Mouse (Mus musculus): Measurements from ENCODE around the gene Vdac1. TPM values are rescaled to one million over a fixed set of nuclear protein-coding genes. Genes with fewer than 3 reads are reported as not detected.
A peak's percentile ranks its signal among the peaks of the same experiment; 100 is the strongest.

Gene Vdac1
- 100 to 1,000 TPM in 1 of 2 experiments, 10 to 100 TPM in 1; 67.5 to 104 TPM for polyA plus RNA-seq (2017; shearing (Covaris generic))

DNA sequence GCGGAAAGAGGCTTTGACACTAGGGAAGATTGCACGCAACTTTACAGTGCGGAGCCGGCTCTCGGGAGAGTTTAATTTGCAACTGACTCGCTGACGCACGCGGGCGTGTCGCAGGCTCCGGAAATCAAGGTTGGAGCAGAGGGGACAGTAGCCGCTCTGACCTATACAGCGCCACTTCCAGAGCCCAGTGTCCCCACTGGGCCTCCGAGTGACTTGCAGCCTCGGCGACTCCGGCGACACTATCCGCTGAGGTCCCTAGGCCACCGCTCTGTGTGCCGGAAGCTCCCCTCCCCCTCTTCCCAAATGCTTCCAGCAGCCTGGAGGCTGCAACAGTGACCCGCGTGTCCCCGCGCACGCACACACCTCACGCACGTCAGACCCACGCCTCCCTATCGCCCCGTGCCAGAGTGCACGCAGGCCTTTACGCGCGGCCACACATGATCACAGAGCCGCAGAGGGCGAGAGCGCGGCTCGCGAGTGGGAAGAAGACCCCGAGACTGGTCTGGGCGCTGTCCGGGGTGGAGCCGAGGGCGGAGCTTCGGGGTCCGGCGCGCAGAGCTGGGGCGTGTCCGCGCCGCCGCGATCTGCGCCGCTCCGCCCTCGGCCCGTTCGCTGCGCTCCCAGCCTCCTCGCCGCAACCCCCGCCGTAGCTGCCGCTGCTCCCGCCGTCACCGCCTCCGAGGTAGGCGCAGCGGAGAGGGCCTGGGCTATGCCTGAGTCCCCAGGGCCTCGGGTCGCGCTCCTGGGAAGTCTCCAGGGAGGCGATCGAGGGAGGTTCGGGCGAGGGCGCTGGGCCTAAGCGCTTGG, at the start of gene Vdac1:
Gene Vdac1 (plus strand): TSS at position 390 of the 807 bp plus-strand sequence.
- peak; percentile 82 for ATAC-seq

DNA sequence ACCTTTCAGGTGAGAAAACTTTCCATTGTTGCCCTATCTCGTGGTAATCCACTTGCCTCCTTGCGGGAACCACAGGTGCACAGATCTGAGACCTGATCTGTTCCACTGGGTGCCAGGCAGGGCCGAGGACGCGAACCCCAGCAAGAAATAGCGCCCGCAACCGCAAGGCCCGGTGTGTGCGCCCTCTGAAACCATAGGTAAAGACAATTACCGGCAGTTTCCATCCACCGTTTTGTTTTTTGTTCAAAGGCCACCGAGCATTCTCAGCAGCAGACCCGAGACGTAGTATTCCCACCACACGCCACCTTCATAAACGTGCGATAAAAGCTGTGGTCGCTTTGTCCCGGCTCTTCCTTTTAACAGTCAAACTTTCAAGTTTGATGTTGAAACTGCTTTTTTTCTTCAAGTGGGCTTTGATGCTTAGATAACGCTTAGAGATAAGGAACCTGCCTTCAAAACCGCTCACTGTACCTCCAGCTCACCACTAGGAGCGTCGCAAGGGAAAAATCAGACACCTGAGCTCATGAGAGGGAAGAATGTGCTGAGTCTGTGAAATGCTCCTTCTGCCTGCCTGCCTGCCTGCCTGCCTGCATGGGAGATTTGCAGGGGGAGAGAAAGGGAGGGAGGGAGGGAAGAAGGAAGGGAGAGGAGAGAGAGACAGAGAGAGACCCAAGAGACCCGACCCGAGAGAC, 46.4 kb upstream of the Vdac1 start:
- peak; percentile 66 for ATAC-seq

DNA sequence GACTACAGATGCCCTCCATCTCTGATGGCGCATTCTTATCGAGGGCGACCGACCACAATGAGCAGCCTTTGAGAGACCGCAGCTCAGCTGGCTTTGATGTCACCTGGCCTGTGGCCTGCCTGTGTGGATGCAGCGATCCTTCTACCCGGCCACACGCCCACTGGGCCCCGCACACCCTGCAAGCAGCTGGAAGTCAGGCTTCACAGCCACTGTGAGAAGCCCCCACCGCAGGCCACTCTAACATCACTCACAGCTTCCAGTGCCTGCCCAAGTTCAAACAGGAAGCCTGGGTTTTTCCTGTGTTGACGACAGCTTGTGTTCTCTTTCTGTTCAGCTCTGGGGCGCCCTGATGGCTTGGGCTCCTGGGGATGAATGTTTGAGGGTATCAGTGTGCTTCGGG, 42.2 kb upstream of the Vdac1 start:
- peak; percentile 64 for ATAC-seq

DNA sequence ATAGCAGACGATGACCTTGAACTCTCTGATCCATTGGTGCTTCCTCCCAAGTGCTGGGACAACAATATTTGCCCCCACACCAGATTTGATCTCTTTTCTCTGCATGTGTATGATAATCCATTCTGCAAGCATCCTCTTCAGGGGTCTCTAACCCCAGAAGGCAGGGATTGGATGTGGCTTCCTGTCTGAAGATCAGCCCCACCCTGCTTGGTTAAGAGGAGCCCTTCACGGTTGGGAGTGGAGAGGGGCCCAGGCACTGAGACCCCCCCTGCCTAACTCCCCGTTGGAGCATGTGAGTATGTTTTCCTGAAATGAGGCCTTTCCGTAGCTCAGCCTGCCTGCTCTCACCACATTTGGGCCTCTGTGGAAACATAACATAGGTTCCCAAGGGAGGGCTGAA, 41.0 kb upstream of the Vdac1 start:
- ATAC-seq, result no peak

DNA sequence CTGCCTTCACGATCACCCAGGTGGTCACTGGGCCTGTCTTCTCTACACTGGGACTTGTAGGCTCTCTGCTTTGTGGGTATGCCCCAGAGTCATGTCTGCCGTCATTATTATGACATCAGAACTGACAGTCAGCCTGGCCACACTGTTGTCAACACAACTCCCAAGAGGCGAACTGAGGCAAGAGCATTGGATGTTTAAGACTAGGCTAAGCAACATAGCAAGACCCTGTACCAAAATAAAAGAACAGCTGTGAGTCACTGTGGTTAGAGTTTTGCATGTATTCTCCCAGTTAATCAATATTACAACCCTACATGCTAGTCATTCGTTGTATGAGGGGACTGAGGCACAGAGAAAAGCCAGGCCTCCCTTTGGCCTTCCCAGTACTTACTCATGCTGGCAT, 40.1 kb upstream of the Vdac1 start:
- no peak for ATAC-seq

DNA sequence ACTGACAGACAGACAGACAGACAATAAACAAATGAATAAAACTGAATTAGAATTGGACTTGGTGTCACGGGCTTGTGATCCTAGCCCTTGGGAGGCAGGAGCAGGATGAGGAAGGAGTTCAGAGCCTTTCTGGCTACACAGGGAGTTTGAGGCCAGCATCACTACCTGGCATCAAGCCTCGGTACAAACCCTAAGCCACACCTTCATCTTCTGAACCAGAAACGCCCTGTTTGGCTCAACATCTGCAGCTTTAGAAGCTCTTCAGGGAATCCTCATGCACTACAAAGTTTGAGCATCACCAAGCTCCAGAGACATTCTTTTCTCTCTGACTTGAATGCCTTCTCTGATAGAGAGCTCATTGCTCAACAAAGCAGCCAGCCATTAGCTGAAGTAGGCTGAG, 39.1 kb upstream of the Vdac1 start:
- no peak for ATAC-seq

DNA sequence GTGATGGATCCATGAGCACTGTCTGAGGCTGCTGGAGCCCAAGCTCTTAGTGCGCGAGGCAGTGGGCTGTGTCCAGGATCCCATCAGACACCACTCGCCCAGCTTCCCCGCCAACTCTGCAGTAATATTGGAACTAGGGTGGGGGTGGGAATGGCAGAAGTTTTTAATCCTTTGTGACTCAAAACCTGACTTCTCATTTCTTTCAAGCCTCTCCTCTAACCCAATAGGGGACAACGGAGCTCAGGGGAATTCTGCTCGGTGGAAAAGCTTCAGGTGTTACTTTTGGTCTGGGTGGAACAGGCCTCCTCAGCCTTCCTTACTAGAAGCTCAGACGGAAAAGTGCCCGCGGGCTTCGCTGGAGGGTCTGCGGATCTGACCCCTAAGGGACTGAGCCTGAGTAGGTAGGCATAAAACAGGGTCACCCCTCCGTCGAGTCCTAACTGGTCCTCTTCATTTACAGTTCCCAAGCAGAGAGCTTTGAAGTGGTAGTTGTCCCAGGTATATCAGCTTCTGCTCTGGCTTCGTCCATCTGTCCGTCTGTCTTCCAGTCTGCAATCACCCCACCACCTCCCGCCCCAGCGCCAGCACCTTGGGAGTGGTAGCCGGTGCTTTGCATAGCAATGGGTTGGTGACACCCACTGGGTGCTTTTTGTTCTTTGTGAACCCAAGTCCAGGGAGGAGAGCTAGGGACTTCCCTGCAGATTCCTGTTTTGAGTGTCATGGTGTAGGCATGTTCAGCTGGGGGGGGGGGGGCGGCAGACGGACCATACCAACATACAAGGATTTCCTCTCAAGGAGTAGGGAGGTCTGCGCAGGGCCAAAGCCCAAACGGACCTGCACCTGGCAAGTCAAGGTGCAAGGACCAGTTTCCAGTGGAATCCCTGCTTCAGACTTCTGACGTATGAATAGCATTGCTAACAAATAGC, 36.0 kb upstream of the Vdac1 start:
- ATAC-seq, result peak; percentile 28

DNA sequence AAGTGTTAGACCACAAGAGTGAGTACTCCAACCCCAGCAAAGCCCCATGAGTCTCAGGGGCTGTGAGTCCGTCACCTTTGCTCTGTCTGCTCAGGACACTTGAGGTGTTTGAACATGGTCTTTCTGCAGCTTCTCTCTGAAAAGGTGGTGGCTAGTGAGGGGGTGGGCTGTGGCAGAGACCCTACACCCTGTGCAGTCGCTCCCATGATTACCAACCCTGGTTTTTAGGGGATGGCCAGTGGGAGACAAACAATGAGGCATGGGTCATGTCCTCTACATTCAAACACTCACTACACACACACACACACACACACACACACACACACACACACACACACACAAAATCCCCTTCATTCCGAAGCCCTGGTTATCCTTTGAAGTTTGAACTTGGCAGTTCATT, 33.3 kb upstream of the Vdac1 start:
- ATAC-seq, result no peak

DNA sequence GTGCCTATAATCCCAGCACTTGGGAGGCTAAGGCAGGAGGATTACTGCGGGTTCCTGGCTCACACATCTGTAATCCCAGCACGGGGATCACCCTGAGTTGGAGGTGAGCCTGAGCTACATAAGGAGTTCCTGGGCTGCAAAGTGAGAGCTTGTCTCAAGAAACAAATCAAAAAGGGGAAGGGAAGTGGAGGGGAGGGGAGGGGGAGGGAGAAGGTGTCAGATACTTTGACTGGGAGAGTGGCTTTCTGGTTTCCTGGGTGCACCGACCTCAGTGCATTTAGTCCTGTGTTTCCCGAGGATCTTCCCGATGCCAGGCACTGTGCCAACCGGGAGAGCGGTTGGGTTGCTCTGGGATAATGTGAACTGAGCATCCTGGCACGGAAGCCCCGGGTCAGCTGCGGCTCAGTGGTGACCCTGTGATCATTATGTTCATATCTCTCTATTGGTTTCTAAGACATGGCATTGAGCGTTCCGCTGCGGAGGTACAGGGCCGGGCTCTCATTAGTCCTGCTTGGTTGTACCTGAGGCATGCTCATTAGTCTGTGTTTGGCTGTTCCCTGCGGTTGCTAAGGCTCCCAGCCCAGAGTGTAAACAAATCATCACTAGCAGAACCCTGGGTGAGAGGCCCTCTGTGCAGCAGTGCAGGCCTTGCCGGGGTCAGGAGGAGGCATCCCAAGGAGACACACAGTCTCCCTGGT, 28.1 kb upstream of the Vdac1 start:
- ATAC-seq, result no peak

DNA sequence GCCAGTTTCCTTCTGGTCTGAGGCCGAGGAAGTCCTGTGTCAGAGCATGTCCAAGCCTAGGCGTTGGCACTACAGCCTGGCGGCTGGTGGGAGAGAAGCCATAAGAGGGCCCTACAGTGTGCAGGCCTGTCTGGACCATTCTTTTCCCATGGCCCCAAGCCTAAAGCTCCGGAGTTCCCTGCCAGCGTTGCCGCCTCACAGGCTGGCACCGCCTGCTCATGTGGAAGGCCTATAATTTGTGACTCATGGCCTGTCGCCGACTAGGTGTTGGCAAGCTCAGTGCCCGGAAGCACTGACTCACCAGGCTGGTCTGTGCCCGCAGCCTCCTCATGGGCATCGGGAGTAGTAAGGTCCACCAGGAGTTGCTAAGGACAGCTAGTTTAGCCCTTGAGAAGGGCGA, 27.0 kb upstream of the Vdac1 start:
- no peak for ATAC-seq

DNA sequence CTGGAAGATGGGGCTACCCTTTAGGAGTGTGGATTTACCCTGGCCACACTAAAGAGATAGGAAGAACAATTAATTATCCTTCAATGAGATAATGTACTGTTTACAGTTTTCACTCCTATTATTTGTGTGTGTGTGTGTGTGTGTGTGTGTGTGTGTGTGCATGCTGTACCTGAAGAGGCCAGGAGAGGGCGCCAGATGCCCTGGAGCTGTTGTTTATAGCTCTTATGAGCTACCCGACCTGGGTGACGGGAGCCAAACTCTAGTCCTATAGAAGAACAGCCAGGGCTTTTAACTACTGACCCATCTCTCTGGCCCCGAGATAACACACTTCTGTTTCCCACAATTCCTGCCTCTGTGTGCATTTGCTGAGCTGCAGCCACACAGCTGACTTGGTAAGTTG, 25.4 kb upstream of the Vdac1 start:
- no peak for ATAC-seq

DNA sequence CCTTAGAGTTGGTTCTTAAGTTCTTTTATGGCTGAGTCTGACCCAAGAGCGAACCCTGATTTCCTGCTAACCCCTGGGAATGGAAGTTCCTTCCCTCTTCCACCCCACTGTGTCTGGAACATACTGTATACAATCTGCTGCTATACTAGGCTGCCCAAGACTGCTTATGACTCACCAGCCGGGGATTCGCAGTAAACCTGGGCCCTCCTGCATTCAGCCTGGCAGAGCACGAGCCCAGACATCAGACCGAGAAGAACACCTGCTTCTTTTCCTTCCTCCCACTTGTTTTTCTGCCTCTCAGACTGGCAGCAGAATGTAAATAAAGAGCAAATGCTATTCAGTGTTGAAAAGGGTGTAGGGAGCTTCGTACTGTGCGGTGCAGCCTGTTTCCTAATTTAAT, 24.7 kb upstream of the Vdac1 start:
- ATAC-seq, result peak; percentile 25

DNA sequence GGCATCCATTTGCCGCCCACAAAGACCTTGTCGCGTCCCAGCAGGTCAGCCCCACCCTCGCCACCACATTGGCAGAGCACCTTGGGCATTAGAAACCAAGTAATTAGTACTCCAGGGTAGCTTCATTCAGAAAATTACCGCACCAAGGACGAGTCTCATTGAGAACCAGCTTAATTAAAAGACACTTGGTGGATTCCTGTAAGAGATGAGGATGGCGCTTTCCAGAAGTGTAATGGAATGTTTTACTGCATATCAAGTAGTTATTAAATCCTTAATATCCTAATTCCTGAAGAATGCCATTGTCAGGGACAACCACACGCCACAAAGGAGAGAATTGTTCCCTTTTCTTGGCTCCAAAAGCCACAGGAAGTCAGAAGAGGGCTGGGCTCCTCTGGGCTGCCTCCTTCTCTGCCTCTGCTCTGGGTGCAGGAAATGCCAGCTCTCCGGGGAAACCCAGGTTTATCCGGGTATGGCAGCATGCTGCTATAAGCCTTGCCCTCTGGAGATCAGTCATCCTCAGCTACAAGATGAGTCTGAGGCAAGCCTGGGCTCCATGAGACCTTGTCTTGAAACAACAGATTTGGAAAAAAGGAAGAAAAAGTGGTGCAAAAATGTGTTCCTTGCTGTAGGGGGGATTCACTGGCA, 22.9 kb upstream of the Vdac1 start:
- peak; percentile 73 for ATAC-seq

DNA sequence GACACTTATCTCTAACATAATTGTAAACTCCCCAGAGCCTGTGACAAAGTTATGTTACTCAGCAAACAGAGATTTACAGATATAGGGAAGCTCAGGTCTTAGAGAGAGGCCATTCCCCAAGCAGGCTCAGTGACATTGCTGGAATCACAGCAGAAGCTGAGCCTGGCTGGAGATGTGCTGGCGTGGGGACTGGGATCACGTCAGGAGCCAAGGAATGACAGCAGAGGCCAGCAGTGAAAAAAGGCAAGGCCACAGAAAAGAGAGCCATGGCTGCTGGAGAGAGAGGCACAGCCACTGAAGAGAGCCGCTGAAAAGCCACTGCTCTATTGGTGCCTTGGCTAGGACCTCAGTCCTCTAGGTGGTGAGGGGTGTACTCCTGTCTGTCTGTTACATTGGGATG, 22.3 kb upstream of the Vdac1 start:
- ATAC-seq, result no peak

DNA sequence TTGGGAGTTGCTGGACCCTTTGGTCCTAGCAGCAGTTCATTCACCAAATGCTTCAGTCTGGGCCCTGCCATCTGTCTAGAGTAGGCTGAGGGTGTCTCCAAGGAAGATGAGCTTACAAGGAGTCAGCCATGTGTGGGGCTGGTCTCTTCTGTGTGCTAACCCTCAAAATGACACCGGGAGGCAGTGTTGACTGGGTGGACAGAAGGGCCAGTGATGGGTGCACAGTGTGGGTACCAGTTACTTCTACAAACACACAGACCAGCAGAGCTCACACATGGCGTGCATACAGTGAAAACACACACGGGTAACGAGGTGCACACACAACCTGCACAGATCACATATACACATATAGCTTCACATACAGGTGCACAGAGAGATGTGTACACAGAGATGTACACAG, 21.6 kb upstream of the Vdac1 start:
- no peak for ATAC-seq

DNA sequence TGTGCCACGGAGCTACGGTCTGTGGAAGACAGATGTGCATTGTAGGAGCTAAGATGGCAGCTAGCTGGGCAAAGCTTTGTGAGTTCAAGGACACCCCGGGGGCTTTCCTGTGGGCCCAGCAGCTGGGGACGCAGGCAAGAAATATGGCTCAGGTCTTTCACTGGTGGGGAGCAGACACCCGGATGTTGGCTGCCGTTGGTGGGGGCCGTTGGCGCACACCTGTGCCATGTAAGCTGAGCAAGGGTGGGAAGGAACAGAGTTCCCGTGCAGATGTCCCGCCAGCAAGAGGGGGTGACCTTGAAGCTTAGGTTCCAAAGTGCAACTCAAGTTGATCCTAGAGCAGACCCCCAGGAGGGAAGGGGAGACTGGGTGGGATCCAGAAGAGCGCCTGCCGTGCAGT, 21.1 kb upstream of the Vdac1 start:
- ATAC-seq, result no peak

DNA sequence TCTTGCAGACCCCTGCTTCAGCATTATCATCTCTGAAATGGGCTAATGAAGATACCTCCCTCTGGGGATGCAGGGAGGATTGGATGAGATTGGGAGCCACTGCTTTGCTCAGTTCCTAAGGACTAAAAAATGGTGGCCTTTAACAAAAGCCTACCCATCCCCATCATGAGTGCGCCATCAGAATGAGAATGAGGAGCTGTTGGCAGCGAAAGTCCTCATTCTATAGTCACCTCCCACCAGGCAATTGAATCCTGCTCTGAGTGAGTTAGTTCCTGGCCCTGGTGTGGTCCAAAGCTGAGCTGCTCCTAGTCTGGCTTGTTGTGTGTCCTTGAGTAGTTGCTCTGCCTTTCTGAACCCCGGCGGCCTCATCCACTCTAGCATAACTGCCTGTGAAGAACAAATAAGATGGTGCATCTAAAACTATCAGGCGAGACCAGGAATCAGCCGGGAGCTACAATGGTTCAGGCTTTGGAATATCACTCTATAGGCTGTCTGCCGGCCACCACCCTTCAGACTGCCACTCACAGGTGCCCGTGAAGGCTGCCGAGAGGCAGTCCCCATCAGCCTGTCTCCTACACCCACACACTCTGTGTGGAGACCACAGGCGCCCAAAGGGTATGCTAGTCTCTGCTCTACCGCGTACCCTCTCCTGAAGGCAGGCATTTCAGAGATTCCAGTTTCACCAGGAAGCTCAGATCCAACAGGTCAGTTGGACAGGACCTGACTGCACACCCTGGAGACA, 20.4 kb upstream of the Vdac1 start:
- no peak for ATAC-seq

DNA sequence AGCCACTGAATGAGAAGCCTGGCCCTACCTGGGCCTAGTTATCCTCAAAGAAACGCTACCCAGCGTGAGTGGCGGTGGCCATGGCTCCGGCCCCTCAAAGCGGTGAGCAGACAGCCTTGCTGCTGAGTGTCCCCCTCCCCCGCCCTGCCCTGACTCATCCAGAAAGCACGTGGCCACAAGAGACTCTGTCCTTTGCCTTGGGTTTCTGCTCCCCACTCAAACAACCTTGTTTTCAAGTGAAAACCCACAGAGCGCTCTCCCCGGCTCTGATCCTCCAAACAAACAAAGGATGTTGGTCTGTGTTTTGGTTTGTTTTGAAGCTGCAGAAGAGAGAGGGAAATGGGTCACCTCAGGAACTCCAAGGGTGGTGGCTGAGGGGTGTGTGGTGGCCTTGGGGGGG, 19.7 kb upstream of the Vdac1 start:
- ATAC-seq, result peak; percentile 62

DNA sequence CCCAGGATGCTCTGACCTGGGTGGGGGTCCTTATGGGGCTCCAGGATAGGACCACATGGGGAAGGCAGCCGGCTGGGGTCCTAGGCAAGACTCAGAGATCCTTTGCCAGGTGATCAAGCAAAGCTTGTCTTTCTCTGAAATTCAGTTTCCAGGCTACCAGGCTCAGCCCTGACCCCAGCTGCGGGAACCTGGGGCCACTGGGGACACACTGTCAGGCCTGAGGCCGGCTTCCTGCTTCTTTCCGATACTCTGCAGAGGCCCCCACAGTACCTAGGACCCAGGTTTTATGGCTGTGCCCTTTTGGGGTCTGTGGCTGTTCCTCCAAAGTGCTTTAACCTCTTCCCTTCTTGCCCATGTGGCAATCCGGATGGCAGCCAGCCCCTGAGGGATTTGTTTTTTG, 19.2 kb upstream of the Vdac1 start:
- no peak for ATAC-seq

DNA sequence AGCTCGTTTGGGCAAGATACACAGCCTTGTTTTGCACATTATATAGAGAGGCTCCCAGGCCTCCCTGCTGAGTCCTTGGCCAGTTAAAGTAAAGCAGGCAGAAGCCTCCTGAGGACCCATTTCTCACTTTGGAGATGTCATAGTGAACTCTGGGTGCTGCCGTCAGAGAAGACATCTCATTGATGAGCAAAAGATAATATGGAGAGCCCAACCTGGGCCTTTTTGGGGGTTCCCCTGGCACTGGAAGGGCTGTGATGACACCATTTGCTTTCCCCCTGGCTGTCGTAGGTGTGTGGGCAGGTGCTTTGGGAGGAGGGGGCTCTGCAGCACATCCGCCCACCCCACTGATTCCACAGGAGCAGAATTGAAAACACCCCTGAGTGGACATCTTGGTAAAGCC, 18.4 kb upstream of the Vdac1 start:
- ATAC-seq, result peak; percentile 35

DNA sequence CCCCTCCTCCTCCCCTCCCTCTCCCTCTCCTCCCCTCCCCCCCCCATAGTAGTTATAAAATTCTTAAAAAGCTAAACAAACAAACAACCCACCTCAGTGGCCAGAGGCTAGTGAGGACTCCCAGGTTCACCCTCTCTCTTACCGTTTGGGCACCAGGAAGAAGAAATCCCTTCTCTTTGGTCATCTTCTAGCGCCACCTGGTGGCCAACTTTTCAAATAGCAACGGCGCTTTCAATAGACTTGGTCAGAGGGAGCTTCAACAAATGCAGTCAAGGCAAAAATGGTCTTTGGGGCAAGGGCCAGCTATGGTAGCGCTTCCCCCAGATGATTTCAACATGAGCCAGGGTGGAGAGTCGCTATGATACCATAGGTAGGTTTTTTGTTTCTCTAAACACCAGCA, 17.5 kb upstream of the Vdac1 start:
- ATAC-seq, result no peak
